Comparison of ENCODE assay signal across 13 mouse cellular contexts in genomic region chr4:152187142-152187541, GRCm38 (mm10). TPM values are rescaled to one million over a fixed set of nuclear protein-coding genes. Genes with fewer than 3 reads are reported as not detected.
A peak's percentile ranks its signal among the peaks of the same experiment; 100 is the strongest.
DNase-seq lines count a peak whose midpoint lies in the region; ATAC-seq and TF ChIP-seq lines count a peak whose summit lies in the region.
"Had no signal": no experiment of that assay in that cellular context is flagged by ENCODE, and none has a peak within 500 bp of the region (broad histone marks: within the 10 kb centered on the region; RNA-seq: fewer than 3 reads in every experiment).

No protein-coding gene starts in this region.

- H3K79me2 ChIP-seq in liver, adult 2 months (ENCODE audit: control insufficient read depth, insufficient read depth, low read length): peaks cover 21% of the 10 kb centered on the region; the same call in 1 of the 2 replicates

- no peak overlapping the region for H3K4me2 ChIP-seq in forebrain, embryonic 13.5 days
- no peak overlapping the region for H3K4me2 ChIP-seq in forebrain, embryonic 11.5 days (ENCODE audit: low read depth, low read length, severe bottlenecking)
- no peak overlapping the region for H3K4me2 ChIP-seq in liver, embryonic 12.5 days
- no peak overlapping the region for H3K4me2 ChIP-seq in embryonic facial prominence, embryonic 15.5 days (replicated peaks)
- H3K4me2 ChIP-seq in liver, embryonic 13.5 days: peak overlapping the region; percentile 19; the same call in 1 of the 2 replicates

- TF ChIP-seq CTCF in liver, adult 2 months (IDR thresholded peaks at IDR 0.05; ENCODE audit: low read depth, low read length): no peak

- ATAC-seq in forebrain, embryonic 13.5 days: no peak
- no peak for ATAC-seq in forebrain, embryonic 11.5 days (replicated peaks; ENCODE audit: low FRiP score)
- no peak for ATAC-seq in liver, embryonic 12.5 days
- ATAC-seq in embryonic facial prominence, embryonic 15.5 days (ENCODE audit: insufficient number of reproducible peaks, low FRiP score, low TSS enrichment, low read depth): no peak
- no peak for ATAC-seq in liver, embryonic 13.5 days (ENCODE audit: low read depth)

- 0 out of 2 replicates have a peak, but pooled peaks cover 3% of the 10 kb centered on the region for H3K9me3 ChIP-seq in forebrain, embryonic 13.5 days (replicated peaks)
- H3K9me3 ChIP-seq in forebrain, embryonic 11.5 days (ENCODE audit: control insufficient read depth, low read length): no peaks in the 10 kb centered on the region
- H3K9me3 ChIP-seq in liver, embryonic 12.5 days (replicated peaks): no peaks in the 10 kb centered on the region
- H3K9me3 ChIP-seq in embryonic facial prominence, embryonic 15.5 days (replicated peaks): no peaks in the 10 kb centered on the region
- no peaks in the 10 kb centered on the region for H3K9me3 ChIP-seq in liver, embryonic 13.5 days (replicated peaks)

- H3K27ac ChIP-seq in forebrain, embryonic 13.5 days: peak overlapping the region; percentile 36; the same call in 1 of the 2 replicates
- no peak overlapping the region for H3K27ac ChIP-seq in forebrain, embryonic 11.5 days (ENCODE audit: low read depth, low read length)
- no peak overlapping the region for H3K27ac ChIP-seq in liver, adult 2 months (replicated peaks; ENCODE audit: insufficient read depth, low read depth, low read length)
- no peak overlapping the region for H3K27ac ChIP-seq in liver, embryonic 12.5 days
- peak overlapping the region; percentile 77; the same call in 1 of the 2 replicates for H3K27ac ChIP-seq in embryonic facial prominence, embryonic 15.5 days (replicated peaks)
- 0 out of 2 replicates have a peak overlapping the region, but pooled peaks have one; percentile 23 for H3K27ac ChIP-seq in liver, embryonic 13.5 days

- H3K36me3 ChIP-seq in forebrain, embryonic 13.5 days (ENCODE audit: poor library complexity, severe bottlenecking): no peaks in the 10 kb centered on the region
- no peaks in the 10 kb centered on the region; the same call in 1 of the 2 replicates for H3K36me3 ChIP-seq in forebrain, embryonic 11.5 days (ENCODE audit: control insufficient read depth, insufficient read depth, low read length)
- H3K36me3 ChIP-seq in liver, adult 2 months (ENCODE audit: control insufficient read depth, insufficient read depth, low read length): no peaks in the 10 kb centered on the region
- no peaks in the 10 kb centered on the region for H3K36me3 ChIP-seq in liver, embryonic 12.5 days
- H3K36me3 ChIP-seq in embryonic facial prominence, embryonic 15.5 days: no peaks in the 10 kb centered on the region
- H3K36me3 ChIP-seq in liver, embryonic 13.5 days: no peaks in the 10 kb centered on the region

- no peak for TF ChIP-seq POLR2A in liver, adult 2 months (IDR thresholded peaks at IDR 0.05; ENCODE audit: extremely low read depth, insufficient read depth, low read length)

- H3K9ac ChIP-seq in forebrain, embryonic 13.5 days: no peak overlapping the region
- no peak overlapping the region for H3K9ac ChIP-seq in forebrain, embryonic 11.5 days (ENCODE audit: low read length)
- H3K9ac ChIP-seq in liver, adult 2 months (ENCODE audit: low read depth, low read length): no peak overlapping the region
- no peak overlapping the region for H3K9ac ChIP-seq in liver, embryonic 12.5 days
- H3K9ac ChIP-seq in embryonic facial prominence, embryonic 15.5 days: no peak overlapping the region
- no peak overlapping the region for H3K9ac ChIP-seq in liver, embryonic 13.5 days

- no peak overlapping the region for H3K4me3 ChIP-seq in forebrain, embryonic 13.5 days
- H3K4me3 ChIP-seq in forebrain, embryonic 11.5 days (ENCODE audit: low read depth, low read length): no peak overlapping the region
- H3K4me3 ChIP-seq in liver, adult 2 months (ENCODE audit: insufficient read depth, low read depth, low read length): no peak overlapping the region
- H3K4me3 ChIP-seq in liver, embryonic 12.5 days: no peak overlapping the region
- no peak overlapping the region for H3K4me3 ChIP-seq in embryonic facial prominence, embryonic 15.5 days (replicated peaks)
- H3K4me3 ChIP-seq in liver, embryonic 13.5 days (replicated peaks): no peak overlapping the region

- H3K27me3 ChIP-seq in forebrain, embryonic 13.5 days: peaks cover 3% of the 10 kb centered on the region; the same call in 1 of the 2 replicates
- H3K27me3 ChIP-seq in forebrain, embryonic 11.5 days (ENCODE audit: control insufficient read depth, insufficient read depth, low read length): no peaks in the 10 kb centered on the region
- no peaks in the 10 kb centered on the region for H3K27me3 ChIP-seq in liver, adult 2 months (ENCODE audit: control insufficient read depth, insufficient read depth, low read length)
- no peaks in the 10 kb centered on the region for H3K27me3 ChIP-seq in liver, embryonic 12.5 days (replicated peaks)
- H3K27me3 ChIP-seq in embryonic facial prominence, embryonic 15.5 days: no peaks in the 10 kb centered on the region
- H3K27me3 ChIP-seq in liver, embryonic 13.5 days: no peaks in the 10 kb centered on the region

- H3K4me1 ChIP-seq in forebrain, embryonic 13.5 days: peaks cover 50% of the 10 kb centered on the region
- H3K4me1 ChIP-seq in forebrain, embryonic 11.5 days (replicated peaks; ENCODE audit: control insufficient read depth, insufficient read depth, low read length): peaks cover 11% of the 10 kb centered on the region
- peaks cover 13% of the 10 kb centered on the region for H3K4me1 ChIP-seq in liver, adult 2 months (ENCODE audit: control insufficient read depth, insufficient read depth, low read length)
- peaks cover 60% of the 10 kb centered on the region for H3K4me1 ChIP-seq in liver, embryonic 12.5 days
- H3K4me1 ChIP-seq in embryonic facial prominence, embryonic 15.5 days: peaks cover 38% of the 10 kb centered on the region
- H3K4me1 ChIP-seq in liver, embryonic 13.5 days (replicated peaks): peaks cover 59% of the 10 kb centered on the region

- no peak for DNase-seq in forebrain, embryonic 11.5 days (ENCODE audit: low spot score)
- DNase-seq in liver, adult 2 months (ENCODE audit: extremely low read depth, low read depth, low spot score): peak; percentile 71
- no peak for DNase-seq in liver, embryonic 13.5 days
- no peak for DNase-seq in cerebellum, postnatal 36 days
- no peak for DNase-seq in adrenal gland, adult (ENCODE audit: inconsistent age in 2 of 2, low spot score in 1 of 2)
- DNase-seq: adrenal gland, postnatal 25 days; cerebellum, postnatal 14 days; gastrocnemius, postnatal 10 days; right cerebral cortex, adult 18-20 months had no signal

- 93% methylated on average over 9 of the region's 9 CpGs for WGBS in forebrain, embryonic 13.5 days
- 85% methylated on average over 9 of the region's 9 CpGs for WGBS in forebrain, embryonic 11.5 days
- WGBS in liver, adult 2 months: 73% methylated on average over 9 of the region's 9 CpGs
- WGBS in liver, embryonic 12.5 days (ENCODE audit: insufficient replicate concordance): 67% methylated on average over 9 of the region's 9 CpGs
- 86% methylated on average over 9 of the region's 9 CpGs for WGBS in embryonic facial prominence, embryonic 15.5 days
- WGBS in liver, embryonic 13.5 days (ENCODE audit: insufficient replicate concordance): 67% methylated on average over 9 of the region's 9 CpGs

RNA-seq across cellular contexts. Expression of gene Acot7, which starts 9.2 kb away (rescaled TPM):
- 126 and 135 TPM in 2 replicates for polyA plus RNA-seq in forebrain, embryonic 13.5 days (2015; fragmentation: Nextera tagmentation; extraction: Ambion mirVana)
- polyA plus RNA-seq in forebrain, embryonic 11.5 days (2014; fragmentation: Nextera tagmentation; extraction: Ambion mirVana): 75.1 and 77.8 TPM in 2 replicates
- 9.3 and 10.7 TPM in 2 replicates for total RNA-seq in liver, adult 2 months (2014; rRNA removed)
- 18.4 and 20.8 TPM in 2 replicates for polyA plus RNA-seq in liver, adult 2 months (2012; rRNA removed)
- 33.0 and 36.2 TPM in 2 replicates for polyA plus RNA-seq in liver, embryonic 12.5 days (2016; fragmentation: Nextera tagmentation; extraction: Ambion mirVana)
- 65.5 and 77.0 TPM in 2 replicates for polyA plus RNA-seq in embryonic facial prominence, embryonic 15.5 days (2015; fragmentation: Nextera tagmentation; extraction: Ambion mirVana)
- polyA plus RNA-seq in liver, embryonic 13.5 days (2015; fragmentation: Nextera tagmentation; extraction: Ambion mirVana): 24.8 and 25.2 TPM in 2 replicates

RNA-seq across cellular contexts. Expression of gene Hes2, which starts 28.5 kb away (rescaled TPM):
- polyA plus RNA-seq in forebrain, embryonic 13.5 days (2015; fragmentation: Nextera tagmentation; extraction: Ambion mirVana): not detected in 2 replicates
- not detected in 2 replicates for polyA plus RNA-seq in forebrain, embryonic 11.5 days (2014; fragmentation: Nextera tagmentation; extraction: Ambion mirVana)
- not detected in 2 replicates for total RNA-seq in liver, adult 2 months (2014; rRNA removed)
- polyA plus RNA-seq in liver, adult 2 months (2012; rRNA removed): not detected in 2 replicates
- polyA plus RNA-seq in liver, embryonic 12.5 days (2016; fragmentation: Nextera tagmentation; extraction: Ambion mirVana): 0.05 TPM in 1 of 2 replicates, not detected in the other
- polyA plus RNA-seq in embryonic facial prominence, embryonic 15.5 days (2015; fragmentation: Nextera tagmentation; extraction: Ambion mirVana): 1.6 and 1.9 TPM in 2 replicates
- 0.06 TPM in 1 of 2 replicates, not detected in the other for polyA plus RNA-seq in liver, embryonic 13.5 days (2015; fragmentation: Nextera tagmentation; extraction: Ambion mirVana)
- total RNA-seq: adrenal gland, postnatal 25 days; gastrocnemius, postnatal 10 days; layer of hippocampus, postnatal 25 days had no signal

RNA-seq across cellular contexts. Expression of gene Espn, which starts 35.0 kb away (rescaled TPM):
- polyA plus RNA-seq in forebrain, embryonic 13.5 days (2015; fragmentation: Nextera tagmentation; extraction: Ambion mirVana): 0.10 and 0.13 TPM in 2 replicates
- polyA plus RNA-seq in forebrain, embryonic 11.5 days (2014; fragmentation: Nextera tagmentation; extraction: Ambion mirVana): 0.90 and 1.2 TPM in 2 replicates
- 0.20 and 0.28 TPM in 2 replicates for total RNA-seq in liver, adult 2 months (2014; rRNA removed)
- polyA plus RNA-seq in liver, adult 2 months (2012; rRNA removed): 0.47 and 1.4 TPM in 2 replicates
- 2.6 and 2.9 TPM in 2 replicates for polyA plus RNA-seq in liver, embryonic 12.5 days (2016; fragmentation: Nextera tagmentation; extraction: Ambion mirVana)
- polyA plus RNA-seq in embryonic facial prominence, embryonic 15.5 days (2015; fragmentation: Nextera tagmentation; extraction: Ambion mirVana): 7.5 TPM in 2 replicates
- polyA plus RNA-seq in liver, embryonic 13.5 days (2015; fragmentation: Nextera tagmentation; extraction: Ambion mirVana): 1.8 and 2.1 TPM in 2 replicates

Comparison
In these comparisons a context has a peak if more than half of its experiments do, and no peak if none do; other contexts are left out.
1. H3K27ac ChIP-seq: peak in forebrain, embryonic 13.5 days (single experiment), embryonic facial prominence, embryonic 15.5 days (single experiment) and liver, embryonic 13.5 days (single experiment); none in forebrain, embryonic 11.5 days (single experiment), liver, adult 2 months (single experiment) and liver, embryonic 12.5 days (single experiment).